Mouse (Mus musculus): ENCODE measurements around the gene Edem1. TPM values are rescaled to one million over a fixed set of nuclear protein-coding genes. Genes with fewer than 3 reads are reported as not detected.

The Edem1 gene
- polyA plus RNA-seq, 1 experiment: 11.1 TPM

DNA sequence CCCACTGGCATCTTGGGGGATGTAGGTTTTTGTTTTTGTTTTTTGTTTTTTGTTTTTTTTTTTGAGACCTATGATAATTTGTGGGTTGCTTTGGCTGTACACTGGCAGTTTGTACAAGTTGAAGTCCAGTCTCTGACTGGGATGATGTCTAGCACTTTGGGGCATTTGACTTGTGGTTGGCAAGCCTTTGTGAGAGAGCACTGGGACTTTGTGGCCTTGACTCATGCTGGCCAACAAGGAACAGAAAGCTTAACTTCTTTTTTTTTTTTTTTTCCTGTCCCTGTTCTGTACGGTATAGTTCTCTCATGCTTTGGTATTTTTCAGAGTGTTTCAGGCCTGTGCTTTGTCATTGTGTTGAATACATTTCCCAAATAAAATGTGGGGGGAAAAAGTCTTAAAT, 3.7 kb downstream of the Edem1 start:
- H3K79me2 ChIP-seq (ENCODE audit: control insufficient read depth, insufficient read depth): peaks cover 59% of the 10 kb centered on the region
- TF ChIP-seq USF1 (IDR thresholded peaks at IDR 0.05; ENCODE audit: low read depth) (no peak), FOSL1 (IDR thresholded peaks at IDR 0.05; ENCODE audit: insufficient read depth, low read length, poor library complexity, severe bottlenecking) (no peak), MYOD1 (IDR thresholded peaks at IDR 0.05; ENCODE audit: control insufficient read depth, insufficient read length, low read depth) (no peak), CEBPB (IDR thresholded peaks at IDR 0.05; ENCODE audit: low read depth) (no peak), MYOG (IDR thresholded peaks at IDR 0.05; ENCODE audit: control insufficient read depth, extremely low read depth, insufficient read length) (no peak), CTCF (IDR thresholded peaks at IDR 0.05; ENCODE audit: control insufficient read depth, insufficient read depth, insufficient read length) (no peak), MAX (IDR thresholded peaks at IDR 0.05) (no peak)
- peaks cover 15% of the 10 kb centered on the region for H3K79me3 ChIP-seq (ENCODE audit: low read depth)
- H3ac ChIP-seq (ENCODE audit: control insufficient read depth, insufficient read length, low read depth): no peak overlapping the region
- no peaks in the 10 kb centered on the region for H3K27me3 ChIP-seq (ENCODE audit: control insufficient read depth, insufficient read depth, insufficient read length)
- H3K4me3 ChIP-seq (ENCODE audit: insufficient read depth, poor library complexity, severe bottlenecking): no peak overlapping the region
- peaks cover 1% of the 10 kb centered on the region for H3K36me3 ChIP-seq (ENCODE audit: control insufficient read depth, insufficient read depth)

- peaks cover 9% of the 10 kb centered on the region for H3K36me3 ChIP-seq (ENCODE audit: control insufficient read depth, insufficient read depth)
- peaks cover 59% of the 10 kb centered on the region for H3K79me2 ChIP-seq (ENCODE audit: control insufficient read depth, insufficient read depth)
- TF ChIP-seq FOSL1 (IDR thresholded peaks at IDR 0.05; ENCODE audit: insufficient read depth, low read length, poor library complexity, severe bottlenecking) (no peak), MYOG (IDR thresholded peaks at IDR 0.05; ENCODE audit: control insufficient read depth, extremely low read depth, insufficient read length) (no peak), CEBPB (IDR thresholded peaks at IDR 0.05; ENCODE audit: low read depth) (no peak), MYOD1 (IDR thresholded peaks at IDR 0.05; ENCODE audit: control insufficient read depth, insufficient read length, low read depth) (no peak), MAX (IDR thresholded peaks at IDR 0.05) (no peak), CTCF (IDR thresholded peaks at IDR 0.05; ENCODE audit: control insufficient read depth, insufficient read depth, insufficient read length) (no peak), USF1 (IDR thresholded peaks at IDR 0.05; ENCODE audit: low read depth) (no peak)
- H3K79me3 ChIP-seq (ENCODE audit: low read depth): peaks cover 15% of the 10 kb centered on the region
- H3ac ChIP-seq (ENCODE audit: control insufficient read depth, insufficient read length, low read depth): no peak overlapping the region
- H3K27me3 ChIP-seq (ENCODE audit: control insufficient read depth, insufficient read depth, insufficient read length): no peaks in the 10 kb centered on the region
- no peak overlapping the region for H3K4me3 ChIP-seq (ENCODE audit: insufficient read depth, poor library complexity, severe bottlenecking)
Observed at GRCm38 (mm10) chr6:108832989-108833388, 4.5 kb downstream of the Edem1 start.

GRCm38 (mm10) chr6:108833963-108834697, 5.7 kb downstream of the Edem1 start:
- peaks cover 16% of the 10 kb centered on the region for H3K36me3 ChIP-seq (ENCODE audit: control insufficient read depth, insufficient read depth)
- peaks cover 57% of the 10 kb centered on the region for H3K79me2 ChIP-seq (ENCODE audit: control insufficient read depth, insufficient read depth)
- H3K27me3 ChIP-seq (ENCODE audit: control insufficient read depth, insufficient read depth, insufficient read length): no peaks in the 10 kb centered on the region
- TF ChIP-seq USF1 (IDR thresholded peaks at IDR 0.05; ENCODE audit: low read depth): no peak
- no peak overlapping the region for H3ac ChIP-seq (ENCODE audit: control insufficient read depth, insufficient read length, low read depth)
- H3K4me3 ChIP-seq (ENCODE audit: insufficient read depth, poor library complexity, severe bottlenecking): no peak overlapping the region
- H3K79me3 ChIP-seq (ENCODE audit: low read depth): peaks cover 15% of the 10 kb centered on the region

DNA sequence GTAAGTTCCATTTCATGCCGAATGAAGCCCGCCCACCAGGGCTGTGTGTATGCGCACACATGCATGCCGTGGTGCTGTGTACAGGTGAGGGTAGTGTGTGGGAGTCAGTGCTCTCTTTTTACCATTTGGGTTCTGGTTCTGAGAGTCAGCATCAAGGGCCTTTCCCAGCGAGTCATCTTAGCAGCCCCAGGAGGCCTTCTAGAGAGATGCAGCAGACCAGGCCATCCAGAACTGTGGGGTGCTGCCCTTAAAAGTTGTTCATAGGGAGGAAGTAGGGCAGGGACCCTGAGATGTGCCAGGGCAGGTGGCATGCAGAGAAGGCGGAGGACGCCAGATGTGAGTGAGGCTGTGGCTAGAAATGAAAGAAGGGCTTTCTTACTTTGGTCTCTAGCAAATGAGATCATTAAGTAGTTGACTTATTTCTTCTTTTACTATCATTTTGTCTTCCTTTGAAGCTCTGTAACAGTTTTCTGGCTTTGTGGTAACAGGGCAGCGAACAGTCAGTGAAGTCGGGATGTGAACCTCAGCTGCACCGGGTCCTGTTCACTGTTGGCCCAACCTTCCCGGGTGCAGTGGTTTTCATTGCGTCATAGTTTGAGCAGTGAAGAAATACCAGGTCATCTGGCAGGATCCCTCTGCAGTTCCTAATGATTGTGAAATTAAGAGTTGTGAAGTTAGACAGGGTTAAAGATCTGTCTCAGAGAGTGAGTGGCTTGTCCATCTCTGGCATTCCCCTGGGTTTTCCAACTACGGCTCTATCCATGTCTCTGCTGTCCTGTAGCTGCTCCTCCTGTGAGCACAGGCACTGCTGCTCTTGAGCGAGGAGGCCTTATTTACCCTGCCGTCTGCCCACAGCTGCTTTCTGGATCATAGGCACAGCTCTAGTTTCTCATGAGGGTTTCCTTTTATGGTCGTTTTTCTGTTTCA, 7.6 kb downstream of the Edem1 start:
- Histone ChIP-seq H3K27me3 (ENCODE audit: control insufficient read depth, insufficient read depth, insufficient read length) (no peaks in the 10 kb centered on the region), H3K36me3 (ENCODE audit: control insufficient read depth, insufficient read depth) (peaks cover 23% of the 10 kb centered on the region), H3K79me2 (ENCODE audit: control insufficient read depth, insufficient read depth) (peaks cover 46% of the 10 kb centered on the region), H3K4me3 (ENCODE audit: insufficient read depth, poor library complexity, severe bottlenecking) (no peak overlapping the region), H3ac (ENCODE audit: control insufficient read depth, insufficient read length, low read depth) (no peak overlapping the region), H3K79me3 (ENCODE audit: low read depth) (peaks cover 10% of the 10 kb centered on the region)
- TF ChIP-seq FOSL1 (IDR thresholded peaks at IDR 0.05; ENCODE audit: insufficient read depth, low read length, poor library complexity, severe bottlenecking) (no peak), CEBPB (IDR thresholded peaks at IDR 0.05; ENCODE audit: low read depth) (peak; percentile 87)

GRCm38 (mm10) chr6:108837081-108837480, 8.6 kb downstream of the Edem1 start:
- Histone ChIP-seq H3K4me3 (ENCODE audit: insufficient read depth, poor library complexity, severe bottlenecking) (no peak overlapping the region), H3K36me3 (ENCODE audit: control insufficient read depth, insufficient read depth) (peaks cover 23% of the 10 kb centered on the region), H3ac (ENCODE audit: control insufficient read depth, insufficient read length, low read depth) (no peak overlapping the region), H3K79me2 (ENCODE audit: control insufficient read depth, insufficient read depth) (peaks cover 37% of the 10 kb centered on the region), H3K27me3 (ENCODE audit: control insufficient read depth, insufficient read depth, insufficient read length) (no peaks in the 10 kb centered on the region), H3K79me3 (ENCODE audit: low read depth) (peaks cover 10% of the 10 kb centered on the region)
- no peak for TF ChIP-seq FOSL1 (IDR thresholded peaks at IDR 0.05; ENCODE audit: insufficient read depth, low read length, poor library complexity, severe bottlenecking)
- no peak for TF ChIP-seq MYOD1 (IDR thresholded peaks at IDR 0.05; ENCODE audit: control insufficient read depth, insufficient read length, low read depth)
- no peak for TF ChIP-seq USF1 (IDR thresholded peaks at IDR 0.05; ENCODE audit: low read depth)
- TF ChIP-seq MAX (IDR thresholded peaks at IDR 0.05): no peak
- no peak for TF ChIP-seq CTCF (IDR thresholded peaks at IDR 0.05; ENCODE audit: control insufficient read depth, insufficient read depth, insufficient read length)
- no peak for TF ChIP-seq CEBPB (IDR thresholded peaks at IDR 0.05; ENCODE audit: low read depth)
- TF ChIP-seq MYOG (IDR thresholded peaks at IDR 0.05; ENCODE audit: control insufficient read depth, extremely low read depth, insufficient read length): no peak
